Mouse (Mus musculus) stomach, postnatal 0 days (tissue): ENCODE results near the gene Cryzl2.

Experiments
- CTCF ChIP-seq: IDR thresholded peaks from 2 replicates; pipeline ENCODE4 v1.5.1; 2016; ENCODE audit warnings: antibody characterized with exemption, low read depth, mild to moderate bottlenecking, moderate library complexity
- EP300 ChIP-seq: optimal IDR thresholded peaks from 2 replicates; pipeline ENCODE3; 2016; ENCODE audit warnings: antibody characterized with exemption

DNA sequence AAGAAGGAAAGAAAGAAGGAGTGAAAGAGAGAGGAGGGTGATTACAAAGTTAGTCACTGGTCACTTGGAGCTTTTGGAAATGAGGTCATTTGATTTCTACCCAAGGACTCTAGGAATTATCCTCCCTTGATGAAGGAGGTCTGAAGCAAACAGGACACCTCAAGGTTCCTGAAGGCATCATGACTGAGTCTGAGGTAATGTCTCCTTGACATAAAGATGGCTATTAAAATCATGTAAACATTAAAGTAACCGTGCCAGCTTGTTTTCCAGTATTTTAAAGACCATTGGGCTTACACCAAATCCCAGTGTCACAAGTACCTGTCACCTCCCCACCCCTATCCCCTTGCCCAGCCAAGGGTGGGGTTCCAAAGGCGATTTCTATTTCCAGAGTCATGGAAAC is 20.1 kb upstream of the Cryzl2 start:
- TF ChIP-seq EP300 (no peak), CTCF (no peak)
